Mouse (Mus musculus): ENCODE data around the gene Gbp3. TPM values are rescaled to one million over a fixed set of nuclear protein-coding genes. Genes with fewer than 3 reads are reported as not detected.

Gbp3 gene
- total and polyA plus RNA-seq, 2 experiments from 2014 or later, result 2.3 to 3.1 TPM

DNA sequence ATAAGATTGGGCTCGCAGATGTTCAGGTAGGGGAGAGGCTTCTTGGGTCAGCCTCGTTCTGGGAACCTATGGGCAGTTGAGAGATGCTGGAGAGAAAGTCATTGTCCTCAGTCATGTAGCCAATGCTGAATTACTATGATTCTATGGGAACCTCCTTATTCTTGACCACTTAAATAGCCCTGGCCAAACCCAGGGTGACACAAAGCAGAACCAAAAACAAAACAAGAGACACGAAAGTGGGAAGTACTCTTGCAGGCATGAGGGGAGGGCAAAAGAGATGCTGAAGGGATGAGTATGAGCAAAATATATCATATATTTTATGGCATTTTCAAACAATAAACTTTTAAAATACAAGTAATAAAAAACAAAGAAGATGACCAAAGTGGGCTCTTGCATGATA, 17.3 kb downstream of the Gbp3 start:
- H3K27me3 ChIP-seq (ENCODE audit: insufficient read depth, low read length), result no peaks in the 10 kb centered on the region
- H3K9me3 ChIP-seq (ENCODE audit: low read length), result no peaks in the 10 kb centered on the region
- TF ChIP-seq CTCF (IDR thresholded peaks at IDR 0.05), result no peak
- DNase-seq (ENCODE audit: low spot score) (no peak), ATAC-seq (ENCODE audit: low FRiP score) (no peak)
- H3K4me1 ChIP-seq (ENCODE audit: insufficient read depth, low read length), result no peaks in the 10 kb centered on the region
- no peak overlapping the region for H3K27ac ChIP-seq (ENCODE audit: low read depth, low read length)
- H3K36me3 ChIP-seq (ENCODE audit: insufficient read depth, low read length), result no peaks in the 10 kb centered on the region
- H3K4me3 ChIP-seq (ENCODE audit: low read depth, low read length), result no peak overlapping the region
- H3K4me2 ChIP-seq (ENCODE audit: low read depth, low read length, poor library complexity, severe bottlenecking), result no peak overlapping the region
- WGBS, result 92% methylated on average over 3 of the region's 3 CpGs
- H3K9ac ChIP-seq (replicated peaks; ENCODE audit: low read length, poor library complexity, severe bottlenecking), result no peak overlapping the region

DNA sequence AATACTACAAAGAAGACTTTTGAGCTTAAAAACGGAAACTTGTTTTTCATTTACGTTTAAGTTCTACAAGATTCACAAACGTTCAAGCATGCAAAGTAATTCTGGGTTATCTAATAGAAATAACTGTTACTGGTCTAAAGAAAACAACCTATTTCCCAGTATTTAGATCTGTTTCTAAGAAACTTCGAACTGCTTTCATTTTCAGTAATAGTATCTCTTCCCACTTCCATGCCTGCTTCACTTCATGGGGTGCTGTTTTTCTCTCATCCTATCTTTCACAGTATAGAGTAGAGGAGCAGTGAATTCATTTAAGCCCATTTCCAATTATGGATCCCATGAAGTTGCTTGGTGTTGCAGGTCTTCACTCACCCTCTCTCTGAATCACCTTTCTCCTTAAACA, 18.5 kb downstream of the Gbp3 start:
- H3K36me3 ChIP-seq (ENCODE audit: insufficient read depth, low read length), result no peaks in the 10 kb centered on the region
- no peak for DNase-seq (ENCODE audit: low spot score)
- TF ChIP-seq CTCF (IDR thresholded peaks at IDR 0.05), result no peak

DNA sequence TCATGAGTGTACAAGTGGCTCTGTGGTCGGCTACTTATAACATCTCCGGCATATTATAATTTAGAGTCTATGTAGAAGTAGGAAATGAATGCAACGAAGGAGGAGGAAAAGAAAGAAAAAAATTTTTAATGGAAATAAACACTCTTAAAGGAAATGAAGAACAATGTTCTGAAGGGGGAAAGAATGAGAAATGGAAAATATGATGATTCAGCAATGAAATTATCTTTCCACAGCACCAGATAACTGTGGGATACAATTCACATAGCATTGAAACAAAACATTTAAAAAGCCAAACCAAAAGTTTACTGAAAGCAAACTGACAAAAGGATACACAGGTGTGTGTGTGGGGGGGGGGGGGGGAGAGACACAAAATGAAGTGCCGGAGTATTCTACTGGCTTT, 23.2 kb downstream of the Gbp3 start:
- H3K4me3 ChIP-seq (ENCODE audit: low read depth, low read length), result no peak overlapping the region
- no peak overlapping the region for H3K9ac ChIP-seq (replicated peaks; ENCODE audit: low read length, poor library complexity, severe bottlenecking)
- 94% methylated on average over 4 of the region's 4 CpGs for WGBS
- no peaks in the 10 kb centered on the region for H3K27me3 ChIP-seq (ENCODE audit: insufficient read depth, low read length)
- TF ChIP-seq CTCF (IDR thresholded peaks at IDR 0.05), result no peak
- no peaks in the 10 kb centered on the region for H3K4me1 ChIP-seq (ENCODE audit: insufficient read depth, low read length)
- H3K9me3 ChIP-seq (ENCODE audit: low read length), result no peaks in the 10 kb centered on the region
- ATAC-seq (ENCODE audit: low FRiP score), result no peak
- DNase-seq (ENCODE audit: low spot score), result no peak
- H3K27ac ChIP-seq (ENCODE audit: low read depth, low read length), result no peak overlapping the region
- H3K4me2 ChIP-seq (ENCODE audit: low read depth, low read length, poor library complexity, severe bottlenecking), result no peak overlapping the region
- H3K36me3 ChIP-seq (ENCODE audit: insufficient read depth, low read length), result no peaks in the 10 kb centered on the region

More for the DNA sequence above, 18.5 kb downstream of the Gbp3 start:
- H3K9me3 ChIP-seq (ENCODE audit: low read length), result no peaks in the 10 kb centered on the region
- H3K27ac ChIP-seq (ENCODE audit: low read depth, low read length), result no peak overlapping the region
- H3K9ac ChIP-seq (replicated peaks; ENCODE audit: low read length, poor library complexity, severe bottlenecking), result no peak overlapping the region
- ATAC-seq (ENCODE audit: low FRiP score), result no peak
- no peak overlapping the region for H3K4me2 ChIP-seq (ENCODE audit: low read depth, low read length, poor library complexity, severe bottlenecking)
- no peaks in the 10 kb centered on the region for H3K4me1 ChIP-seq (ENCODE audit: insufficient read depth, low read length)
- no peaks in the 10 kb centered on the region for H3K27me3 ChIP-seq (ENCODE audit: insufficient read depth, low read length)
- no peak overlapping the region for H3K4me3 ChIP-seq (ENCODE audit: low read depth, low read length)
- 91% methylated on average over 4 of the region's 4 CpGs for WGBS

DNA sequence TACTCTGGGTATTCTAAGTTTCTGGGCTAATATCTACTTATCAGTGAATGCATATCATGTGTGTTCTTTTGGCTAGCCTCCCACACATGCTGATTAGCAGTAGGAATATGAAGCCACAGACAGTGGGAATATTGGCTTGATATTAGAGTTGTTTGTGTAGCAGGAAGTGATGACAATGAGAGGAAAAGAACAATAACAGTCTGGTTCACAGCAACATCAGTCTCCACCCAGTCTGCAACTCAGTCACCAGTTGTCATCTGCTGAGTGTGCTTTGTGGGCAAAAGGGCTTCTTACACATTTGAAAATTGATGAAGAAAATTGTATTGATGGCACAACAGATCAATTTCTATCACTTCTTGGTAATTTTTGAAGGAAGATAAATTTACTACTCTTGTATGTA, 27.6 kb downstream of the Gbp3 start:
- no peak for ATAC-seq (ENCODE audit: low FRiP score)
- no peak overlapping the region for H3K4me2 ChIP-seq (ENCODE audit: low read depth, low read length, poor library complexity, severe bottlenecking)
- H3K36me3 ChIP-seq (ENCODE audit: insufficient read depth, low read length), result no peaks in the 10 kb centered on the region
- no peaks in the 10 kb centered on the region for H3K9me3 ChIP-seq (ENCODE audit: low read length)
- no peaks in the 10 kb centered on the region for H3K4me1 ChIP-seq (ENCODE audit: insufficient read depth, low read length)
- no peak for TF ChIP-seq CTCF (IDR thresholded peaks at IDR 0.05)
- H3K9ac ChIP-seq (replicated peaks; ENCODE audit: low read length, poor library complexity, severe bottlenecking), result no peak overlapping the region
- no peaks in the 10 kb centered on the region for H3K27me3 ChIP-seq (ENCODE audit: insufficient read depth, low read length)
- H3K4me3 ChIP-seq (ENCODE audit: low read depth, low read length), result no peak overlapping the region
- no peak overlapping the region for H3K27ac ChIP-seq (ENCODE audit: low read depth, low read length)
- no peak for DNase-seq (ENCODE audit: low spot score)

DNA sequence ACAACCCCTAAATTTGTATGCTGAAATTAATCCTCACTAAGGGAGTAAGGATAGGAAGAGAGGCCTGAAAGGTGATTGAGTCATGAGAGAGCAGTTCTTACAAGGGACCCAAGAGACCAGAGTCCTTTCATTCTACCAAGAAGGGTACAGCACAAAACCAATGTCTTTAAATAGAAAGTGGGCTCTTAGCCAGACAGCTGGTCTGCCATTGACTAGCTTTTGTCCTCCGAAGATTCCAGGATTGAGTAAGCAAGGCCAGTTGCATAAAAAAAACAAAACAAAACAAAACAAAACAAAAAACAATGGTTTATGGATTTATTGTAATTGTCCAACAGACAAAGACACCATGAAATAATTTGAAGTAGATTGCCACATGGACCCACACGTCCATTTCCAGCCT, 29.1 kb downstream of the Gbp3 start:
- H3K36me3 ChIP-seq (ENCODE audit: insufficient read depth, low read length), result no peaks in the 10 kb centered on the region
- no peaks in the 10 kb centered on the region for H3K9me3 ChIP-seq (ENCODE audit: low read length)
- no peak for TF ChIP-seq CTCF (IDR thresholded peaks at IDR 0.05)
- H3K9ac ChIP-seq (replicated peaks; ENCODE audit: low read length, poor library complexity, severe bottlenecking), result no peak overlapping the region
- no peak overlapping the region for H3K27ac ChIP-seq (ENCODE audit: low read depth, low read length)
- no peak overlapping the region for H3K4me2 ChIP-seq (ENCODE audit: low read depth, low read length, poor library complexity, severe bottlenecking)
- H3K27me3 ChIP-seq (ENCODE audit: insufficient read depth, low read length), result no peaks in the 10 kb centered on the region
- DNase-seq (ENCODE audit: low spot score) (no peak), ATAC-seq (ENCODE audit: low FRiP score) (no peak)
- H3K4me1 ChIP-seq (ENCODE audit: insufficient read depth, low read length), result no peaks in the 10 kb centered on the region
- H3K4me3 ChIP-seq (ENCODE audit: low read depth, low read length), result no peak overlapping the region
- WGBS, result 79% methylated on average over 2 of the region's 2 CpGs

DNA sequence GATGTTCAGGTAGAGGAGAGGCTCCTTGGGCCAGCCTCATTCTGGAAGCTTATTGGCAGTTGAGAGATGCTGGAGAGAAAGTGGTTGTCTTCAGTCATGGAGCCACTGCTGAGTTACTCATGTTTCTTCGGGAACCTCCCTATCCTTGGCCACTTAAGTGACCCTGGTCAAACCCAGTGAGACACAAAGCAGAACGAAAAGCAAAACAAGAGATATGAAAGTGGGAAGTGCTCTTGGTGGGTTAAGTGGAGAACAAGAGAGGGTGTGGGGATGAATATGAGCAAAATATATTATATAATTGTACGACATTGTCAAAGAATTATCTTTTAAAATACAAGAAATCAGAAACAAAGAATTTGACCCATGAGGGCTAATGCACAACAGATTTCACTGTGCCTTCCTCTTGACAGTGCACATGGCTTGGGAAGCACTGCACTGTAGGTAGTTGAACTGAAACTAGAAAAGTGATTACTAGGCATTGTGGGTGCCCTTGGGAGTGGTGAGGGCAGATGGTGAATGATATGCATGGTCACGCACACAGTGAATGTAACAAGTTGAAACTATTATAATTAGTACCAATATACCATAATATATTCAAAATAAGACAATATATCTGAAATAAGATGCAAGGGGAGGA, 30.7 kb downstream of the Gbp3 start:
- no peaks in the 10 kb centered on the region for H3K4me1 ChIP-seq (ENCODE audit: insufficient read depth, low read length)
- H3K27me3 ChIP-seq (ENCODE audit: insufficient read depth, low read length), result no peaks in the 10 kb centered on the region
- H3K36me3 ChIP-seq (ENCODE audit: insufficient read depth, low read length), result no peaks in the 10 kb centered on the region
- ATAC-seq (ENCODE audit: low FRiP score) (no peak), DNase-seq (ENCODE audit: low spot score) (no peak)
- H3K4me2 ChIP-seq (ENCODE audit: low read depth, low read length, poor library complexity, severe bottlenecking), result no peak overlapping the region
- no peak overlapping the region for H3K4me3 ChIP-seq (ENCODE audit: low read depth, low read length)
- H3K27ac ChIP-seq (ENCODE audit: low read depth, low read length), result no peak overlapping the region
- H3K9me3 ChIP-seq (ENCODE audit: low read length), result no peaks in the 10 kb centered on the region
- TF ChIP-seq CTCF (IDR thresholded peaks at IDR 0.05), result no peak
- H3K9ac ChIP-seq (replicated peaks; ENCODE audit: low read length, poor library complexity, severe bottlenecking), result no peak overlapping the region
- WGBS, result 86% methylated on average over 4 of the region's 4 CpGs

All from midbrain, postnatal 0 days (tissue).